Mouse (Mus musculus) layer of hippocampus, postnatal 10 days (tissue): ENCODE measurements at regions not wholly inside any gene's neighbourhood (a gene's known extent, or its start where the extent isn't known, plus 50 kb on each side); places are given as distances from the start of the nearest gene placed in this dataset.

ENCODE experiments used
- DNase-seq, 2 experiments: peaks; one replicate each; pipeline ENCODE4 v3.0.0; 2021; ENCODE audit warnings: low spot score in 2 of 2

DNA sequence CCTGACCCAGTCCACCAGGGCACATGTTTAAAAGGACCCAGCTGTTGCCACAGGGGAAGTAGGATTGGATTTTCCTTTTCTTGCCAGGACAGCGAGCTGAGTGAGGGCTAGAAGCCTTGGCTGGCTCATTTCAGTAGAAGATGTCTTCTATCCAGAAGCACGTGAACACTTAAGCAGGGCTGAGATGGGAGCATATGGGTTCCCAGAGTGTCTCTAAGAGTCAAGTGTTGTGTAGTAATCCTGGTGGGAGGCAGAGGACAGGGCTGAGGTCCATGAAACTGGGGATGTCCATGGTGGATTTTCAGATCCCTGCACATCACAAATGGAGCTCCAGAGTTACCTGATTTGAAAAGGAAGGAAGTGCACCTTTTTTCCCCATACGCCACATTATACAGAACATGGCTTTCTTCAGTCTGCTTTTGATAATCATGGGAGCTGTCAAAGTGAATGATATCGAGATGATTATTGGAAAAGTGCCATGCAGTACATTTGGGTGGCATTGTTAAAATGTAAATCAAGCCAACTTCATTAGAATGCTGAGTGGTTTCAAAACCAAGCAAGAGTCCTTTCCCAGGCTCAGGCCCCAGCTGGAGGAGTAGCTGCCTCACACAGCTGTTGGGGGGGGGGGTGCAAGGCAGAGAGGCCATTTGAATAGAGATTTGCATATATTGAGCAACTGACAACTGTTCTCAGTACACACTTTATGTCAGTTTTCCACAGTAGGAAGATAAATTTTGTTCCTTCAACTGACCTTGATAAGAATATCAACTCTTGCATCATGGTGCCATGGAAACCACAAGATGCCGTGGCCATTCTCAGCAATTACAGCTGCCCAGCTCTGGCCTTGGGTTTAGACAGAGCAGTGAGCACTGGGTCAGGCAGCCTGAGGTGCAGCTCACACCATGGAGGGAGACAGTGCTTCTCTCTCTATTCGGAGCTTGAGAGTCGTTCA lies 81.7 kb downstream of the Slc35b3 start:
- peak; percentile 11 to 17 for DNase-seq

DNA sequence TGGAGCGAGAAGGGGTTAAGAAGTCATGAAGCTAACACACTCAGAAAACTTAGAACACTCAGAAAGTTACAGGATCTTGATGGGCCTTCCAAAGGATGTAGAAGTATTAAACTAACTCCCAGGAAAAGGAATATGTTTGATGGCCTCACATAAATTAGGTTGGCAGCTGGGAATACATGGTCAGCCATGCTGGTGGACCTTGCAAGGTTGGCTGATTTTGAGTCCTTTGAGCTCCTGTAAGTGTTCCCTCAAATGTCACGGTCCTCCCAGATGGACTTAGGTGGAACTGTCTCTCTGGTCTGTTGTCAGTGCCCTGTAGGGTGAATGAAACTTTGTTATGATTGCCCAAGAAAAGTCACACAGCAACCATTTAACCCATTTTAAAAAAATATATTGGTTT lies 84.8 kb downstream of the Slc35b3 start:
- DNase-seq: no peak

DNA sequence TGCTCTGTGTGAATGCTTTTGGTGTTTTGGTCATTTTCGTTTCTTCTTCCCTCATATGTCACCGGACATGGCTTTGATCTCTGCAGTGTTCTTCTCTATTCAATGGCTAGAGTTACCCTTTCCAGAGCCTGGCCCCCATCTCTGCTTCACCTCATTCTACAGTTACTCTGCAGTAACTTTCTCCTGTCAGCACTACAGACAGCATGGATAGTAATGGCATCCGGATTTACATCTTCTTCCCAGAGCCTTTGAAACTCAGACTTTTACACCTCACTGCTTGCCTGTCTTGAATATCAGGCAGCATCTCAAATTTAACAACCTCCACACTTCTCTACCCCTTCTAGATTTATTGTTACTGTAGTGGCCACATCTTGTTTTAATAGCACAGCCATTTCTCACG lies 96.7 kb downstream of the Slc35b3 start:
- DNase-seq: no peak

- DNase-seq: no peak
Measured at GRCm38 (mm10) chr13:38855742-38856141, 104.9 kb downstream of the Slc35b3 start.

DNA sequence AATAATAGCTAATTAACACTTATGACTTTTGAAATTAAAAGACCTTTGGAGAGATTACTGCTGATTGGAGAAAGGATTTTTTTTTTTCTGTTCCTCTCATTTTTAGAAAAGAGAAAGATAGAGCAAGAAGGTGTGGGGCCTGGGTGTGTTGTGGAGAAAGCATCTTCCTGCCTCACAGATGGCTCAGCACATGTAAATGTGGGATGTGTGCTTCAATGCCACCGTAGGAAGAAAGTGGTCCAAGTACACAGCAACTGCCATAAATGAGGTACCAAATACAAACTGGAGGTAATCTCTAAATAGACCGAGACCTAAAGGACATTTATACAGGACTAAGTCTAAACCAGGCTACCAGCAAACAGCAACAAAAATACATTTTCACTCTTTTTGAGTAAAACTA lies 105.7 kb downstream of the Slc35b3 start:
- no peak for DNase-seq

- no peak for DNase-seq
Measured at GRCm38 (mm10) chr13:38852868-38853267, 107.8 kb downstream of the Slc35b3 start.

- DNase-seq: no peak
Measured at GRCm38 (mm10) chr13:38851820-38852219, 108.9 kb downstream of the Slc35b3 start.

DNA sequence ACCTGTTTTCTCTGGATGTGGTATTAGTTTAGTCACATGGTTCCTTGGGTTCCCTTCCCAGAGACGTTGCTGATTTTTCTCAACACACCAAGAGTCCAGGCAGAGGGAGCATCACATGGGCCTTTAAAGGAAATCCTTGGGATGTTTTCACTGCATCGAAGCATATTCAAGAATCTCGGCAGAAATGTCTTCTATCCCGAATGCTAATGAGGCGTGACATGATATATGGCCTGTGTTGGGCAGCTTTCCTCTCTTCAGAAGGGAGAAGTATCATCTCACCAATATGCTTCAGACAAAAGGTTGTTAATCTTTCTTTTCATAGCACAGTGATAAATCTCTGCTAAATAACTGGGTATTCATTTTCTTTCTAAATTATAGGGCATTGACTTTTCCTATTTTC lies 122.4 kb downstream of the Slc35b3 start:
- DNase-seq: no peak

- no peak for DNase-seq
Measured at GRCm38 (mm10) chr13:38825649-38826048, 135.0 kb downstream of the Slc35b3 start.

DNA sequence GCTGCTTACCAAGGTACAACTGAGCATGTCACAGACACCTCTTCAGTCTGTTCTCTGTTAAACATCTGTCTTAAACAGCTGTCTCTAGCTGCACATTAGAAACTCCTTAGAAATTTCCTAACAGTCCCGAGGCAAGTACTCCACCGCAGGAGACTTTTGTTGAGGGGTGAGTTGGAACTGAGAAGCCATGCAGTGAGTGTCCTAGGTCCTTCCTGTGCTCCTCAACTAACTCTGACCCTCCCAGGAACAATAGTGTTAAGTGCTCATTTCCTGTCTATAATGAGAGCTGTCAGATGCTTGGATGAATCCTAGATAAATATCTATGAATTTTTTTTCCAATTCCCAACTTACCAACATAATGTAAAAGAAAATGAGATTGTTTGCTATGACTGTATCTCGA lies 141.1 kb downstream of the Slc35b3 start:
- DNase-seq: no peak

DNA sequence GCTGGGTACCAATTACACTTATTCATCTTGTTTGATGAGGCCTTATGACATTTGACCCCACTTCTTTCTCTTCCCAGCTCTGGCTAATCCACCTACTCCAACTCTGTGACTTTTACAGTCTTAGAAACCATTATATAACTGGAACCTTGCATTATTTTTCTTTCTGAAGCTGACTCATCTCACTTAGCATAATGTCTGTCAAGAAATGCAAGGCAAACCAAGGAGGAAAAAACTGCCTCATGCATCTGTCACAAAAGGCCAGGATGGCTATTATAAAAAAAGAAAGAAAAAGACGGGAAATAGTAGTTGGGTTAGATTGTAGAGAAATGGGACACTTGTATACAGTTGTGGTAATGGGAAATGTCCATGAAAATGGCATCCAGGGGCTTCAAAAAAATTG lies 141.9 kb downstream of the Slc35b3 start:
- DNase-seq: no peak

GRCm38 (mm10) chr13:38816296-38816695 lies 144.4 kb downstream of the Slc35b3 start:
- no peak for DNase-seq

GRCm38 (mm10) chr13:38815002-38815707 lies 145.5 kb downstream of the Slc35b3 start:
- no peak for DNase-seq

- DNase-seq: no peak
Measured at GRCm38 (mm10) chr13:38798514-38798913, 139.7 kb upstream of the Eef1e1 start.

GRCm38 (mm10) chr13:38793456-38793855 lies 134.6 kb upstream of the Eef1e1 start:
- DNase-seq: no peak

- no peak for DNase-seq
Measured at GRCm38 (mm10) chr13:38780630-38781010, 121.8 kb upstream of the Eef1e1 start.

DNA sequence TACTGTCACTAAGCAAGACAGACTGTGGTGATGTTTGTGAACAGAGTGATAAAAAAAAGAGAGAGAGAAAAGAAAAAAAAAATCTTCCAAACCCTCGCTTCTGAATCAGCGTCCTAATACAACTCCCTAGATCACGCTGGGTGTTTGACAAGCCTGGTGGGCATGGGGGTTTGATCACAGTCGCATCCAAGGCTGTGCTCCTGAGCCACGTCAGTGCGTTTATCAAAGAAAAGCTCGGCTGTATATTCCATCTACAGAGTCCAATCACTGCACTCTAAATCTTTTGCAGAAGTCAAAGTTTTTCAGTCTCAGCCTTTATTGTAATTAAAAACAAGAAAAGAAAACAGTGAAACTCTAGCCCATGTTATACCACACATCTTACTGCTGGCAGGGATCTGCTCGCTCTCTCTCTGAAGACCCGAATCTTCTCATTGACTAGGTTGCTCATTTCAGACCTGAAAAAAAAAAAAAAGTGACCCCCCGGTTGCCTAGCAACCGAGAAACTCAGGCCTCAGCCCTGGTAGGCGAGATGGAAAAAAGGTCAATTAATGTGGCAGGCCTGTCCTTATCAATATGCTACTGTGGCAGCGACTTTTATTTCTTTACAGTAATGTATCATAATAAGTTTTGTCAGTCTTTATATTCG lies 121.2 kb upstream of the Eef1e1 start:
- no peak for DNase-seq

DNA sequence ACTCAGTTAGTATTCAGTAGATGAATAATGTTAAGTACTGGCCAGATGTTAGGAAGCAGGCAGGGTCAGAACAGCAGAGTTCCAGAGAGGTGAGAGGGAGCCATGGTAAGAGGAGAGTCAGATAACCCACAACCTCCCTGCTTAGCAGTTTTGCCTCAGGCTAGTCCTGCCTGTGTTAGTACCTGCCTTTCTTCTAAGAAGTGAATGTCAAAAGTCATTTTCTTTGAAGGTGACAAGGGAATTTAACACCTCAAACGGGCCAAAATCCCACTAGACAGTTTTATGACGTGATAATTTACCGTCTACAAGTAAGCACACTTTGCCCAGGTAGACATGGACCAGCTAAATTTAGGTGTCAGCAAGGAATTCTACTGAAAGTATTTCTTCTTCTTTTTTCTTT lies 117.7 kb upstream of the Eef1e1 start:
- no peak for DNase-seq

- DNase-seq: no peak
Measured at GRCm38 (mm10) chr13:38772996-38773395, 114.1 kb upstream of the Eef1e1 start.

- DNase-seq: peak; percentile 57 to 66
Measured at GRCm38 (mm10) chr13:38766133-38766532, 107.3 kb upstream of the Eef1e1 start.

DNA sequence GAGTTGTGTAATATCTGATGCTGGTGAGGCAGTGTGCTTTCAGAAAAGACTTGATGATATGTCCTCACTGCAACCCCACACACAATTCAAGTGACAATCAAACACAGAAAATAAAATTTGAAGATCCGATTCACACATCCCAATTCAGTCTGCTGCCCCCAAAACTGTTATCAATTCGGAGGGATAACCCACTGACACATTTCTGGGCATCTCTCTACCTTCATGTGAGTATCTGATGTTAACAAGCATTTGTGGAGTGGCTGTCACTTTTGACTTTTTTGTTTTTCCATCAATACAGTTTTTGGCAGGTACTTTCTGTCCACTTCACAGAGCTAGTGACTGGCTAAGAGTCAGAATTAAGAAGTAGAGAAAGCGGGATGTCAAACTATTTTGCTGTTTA lies 101.4 kb upstream of the Eef1e1 start:
- no peak for DNase-seq

DNA sequence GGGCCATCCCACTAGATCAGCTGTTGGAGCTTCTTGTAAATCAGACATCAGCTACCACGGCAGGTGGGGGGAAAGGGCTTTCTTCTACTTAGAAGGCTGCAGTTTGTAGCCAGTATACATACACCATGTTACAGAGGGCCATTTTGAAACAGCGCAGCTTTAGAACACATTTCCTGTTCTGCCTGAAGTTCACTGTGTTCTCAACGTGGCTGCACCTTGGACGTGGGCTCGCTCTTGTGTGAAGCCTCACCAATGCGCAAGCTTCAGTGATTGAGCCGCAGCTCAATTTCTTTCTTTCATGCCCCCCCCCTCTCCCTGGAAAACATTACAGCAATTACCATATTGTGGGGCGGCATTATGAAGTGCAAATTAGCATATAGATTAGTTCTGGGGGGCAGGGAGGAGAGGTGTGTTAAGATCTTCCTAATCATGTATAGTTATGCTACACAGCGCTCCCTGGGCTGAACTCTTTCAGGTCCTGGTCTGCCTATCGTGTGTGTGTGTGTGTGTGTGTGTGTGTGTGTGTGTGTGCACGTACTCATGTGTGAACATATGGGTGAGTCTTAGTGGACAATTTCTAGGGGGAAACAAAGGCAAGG lies 97.9 kb upstream of the Eef1e1 start:
- no peak for DNase-seq
